Mouse (Mus musculus) brain, embryonic 14.5 days (tissue): ENCODE results near the gene Ap2a1.

Source experiments
- CTCF ChIP-seq: fragments of 200-500 bp; IDR thresholded peaks from 2 replicates; pipeline ENCODE4 v1.5.1; 2012; ENCODE audit warnings: inconsistent platforms, mild to moderate bottlenecking, moderate library complexity, borderline replicate concordance; ENCODE audit not compliant: insufficient read depth, insufficient read length; ENCODE audit errors: extremely low read depth
- POLR2A ChIP-seq: fragments of 200-500 bp; IDR thresholded peaks from 2 replicates; pipeline ENCODE4 v1.6.1; 2012; ENCODE audit warnings: mild to moderate bottlenecking, inconsistent platforms, borderline replicate concordance; ENCODE audit not compliant: poor library complexity, insufficient read depth, insufficient read length, severe bottlenecking; ENCODE audit errors: extremely low read depth

GRCm38 (mm10) chr7:44953561-44953960 lies 24.3 kb upstream of the Ap2a1 start:
- TF ChIP-seq POLR2A (no peak), CTCF (no peak)
